Mouse (Mus musculus) liver, embryonic 12.5 days (tissue): ENCODE measurements around the gene Map4k5. TPM values are rescaled to one million over a fixed set of nuclear protein-coding genes. Genes with fewer than 3 reads are reported as not detected.

ENCODE experiments used
- ATAC-seq: fragments of 200-750 bp; cut with Nextera tagmentation; 2 replicates; pipeline ENCODE4 v1.8.0; 2017; ENCODE audit warnings: moderate number of reproducible peaks, mild to moderate bottlenecking, moderate library complexity
- H3K27ac ChIP-seq: fragments of 300-500 bp; sonication (generic); 2 replicates; pipeline ENCODE4 v1.5.1; 2016; ENCODE audit warnings: mild to moderate bottlenecking
- H3K27me3 ChIP-seq: fragments of 300-500 bp; sonication (generic); replicated peaks from 2 replicates; pipeline ENCODE4 v1.6.1; 2016; ENCODE audit warnings: mild to moderate bottlenecking, moderate library complexity
- H3K36me3 ChIP-seq: fragments of 300-500 bp; sonication (generic); 2 replicates; pipeline ENCODE4 v1.6.1; 2016; ENCODE audit warnings: mild to moderate bottlenecking, moderate library complexity
- H3K4me1 ChIP-seq: fragments of 300-500 bp; sonication (generic); 2 replicates; pipeline ENCODE4 v1.6.1; 2016
- H3K4me2 ChIP-seq: fragments of 300-500 bp; sonication (generic); 2 replicates; pipeline ENCODE4 v1.6.1; 2016; ENCODE audit warnings: mild to moderate bottlenecking, moderate library complexity
- H3K4me3 ChIP-seq: fragments of 300-500 bp; sonication (generic); 2 replicates; pipeline ENCODE4 v1.5.1; 2016; ENCODE audit warnings: mild to moderate bottlenecking, moderate library complexity
- H3K9ac ChIP-seq: fragments of 300-500 bp; sonication (generic); 2 replicates; pipeline ENCODE4 v1.6.1; 2016; ENCODE audit warnings: mild to moderate bottlenecking, moderate library complexity
- H3K9me3 ChIP-seq: fragments of 300-500 bp; sonication (generic); replicated peaks from 2 replicates; pipeline ENCODE4 v1.6.1; 2016; ENCODE audit warnings: mild to moderate bottlenecking, moderate library complexity
- WGBS: fragments of 180-500 bp; shearing (Covaris S2); methylation state at CpG from one replicate; pipeline ENCODE4 v1.1.7; 2016; ENCODE audit not compliant: insufficient replicate concordance; 5-methylcytosine and 5-hydroxymethylcytosine counted together
- polyA plus RNA-seq: library from polyadenylated mRNA; unstranded; fragments of >200 nt; fragmentation: Nextera tagmentation; extraction: Ambion mirVana; gene quantifications from 2 replicates; pipeline ENCODE4 v1.2.1, GENCODE M21; 2016

Map4k5 gene
- polyA plus RNA-seq, 1 experiment from 2014 or later, result 31.8 TPM

DNA sequence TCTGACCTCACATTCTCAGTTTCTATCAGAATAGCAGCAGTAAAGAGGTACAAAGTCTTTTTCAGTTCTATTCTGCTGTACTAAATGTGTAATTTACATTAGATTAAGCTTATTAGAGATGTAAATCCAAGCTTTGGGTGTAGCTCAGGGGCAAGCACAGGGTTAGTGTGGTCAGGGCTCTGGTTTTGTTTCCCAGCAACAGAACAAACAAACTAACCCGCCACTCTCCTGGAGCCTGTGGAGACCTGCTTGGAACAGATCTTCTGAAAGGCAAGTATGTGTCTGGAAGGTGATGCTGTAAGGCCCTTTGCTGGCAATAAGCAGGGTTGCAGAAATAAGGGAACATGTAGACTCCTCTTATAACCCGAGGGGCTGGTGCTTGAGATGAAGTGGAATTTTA, 64.8 kb downstream of the Map4k5 start:
- no peak overlapping the region for H3K9ac ChIP-seq
- H3K27me3 ChIP-seq, result no peaks in the 10 kb centered on the region
- no peaks in the 10 kb centered on the region for H3K9me3 ChIP-seq
- no peaks in the 10 kb centered on the region for H3K4me1 ChIP-seq
- no peak overlapping the region for H3K27ac ChIP-seq
- 70% methylated on average over 2 of the region's 2 CpGs for WGBS
- H3K4me2 ChIP-seq, result no peak overlapping the region
- peaks cover 79% of the 10 kb centered on the region for H3K36me3 ChIP-seq
- no peak overlapping the region for H3K4me3 ChIP-seq
- ATAC-seq, result no peak

GRCm38 (mm10) chr12:69824881-69825597, 68.0 kb downstream of the Map4k5 start:
- 88% methylated on average over 9 of the region's 9 CpGs for WGBS
- Histone ChIP-seq H3K36me3 (peaks cover 90% of the 10 kb centered on the region), H3K27ac (no peak overlapping the region), H3K9ac (no peak overlapping the region), H3K27me3 (no peaks in the 10 kb centered on the region), H3K4me2 (no peak overlapping the region), H3K4me3 (no peak overlapping the region), H3K4me1 (no peaks in the 10 kb centered on the region), H3K9me3 (no peaks in the 10 kb centered on the region)
- ATAC-seq, result no peak

DNA sequence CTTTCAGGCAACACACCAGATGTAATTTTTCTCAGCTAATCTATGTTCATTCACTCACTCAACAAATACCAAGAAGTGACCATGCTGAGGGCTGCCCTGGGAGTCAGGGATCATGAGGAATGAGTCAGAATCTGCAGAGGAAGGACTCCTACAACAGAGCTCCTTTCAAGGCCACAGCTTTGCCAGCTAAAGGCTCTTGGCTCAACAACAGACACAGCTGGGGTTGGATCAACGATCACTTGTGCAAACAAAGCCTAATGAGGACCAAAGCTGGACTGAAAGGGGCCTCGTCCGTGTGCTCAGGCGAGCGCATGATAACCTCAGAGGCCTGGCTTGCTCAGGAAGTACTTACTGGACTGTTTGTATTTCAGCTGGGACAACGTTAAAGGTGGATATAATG, 78.7 kb downstream of the Map4k5 start:
- 73% methylated on average over 6 of the region's 6 CpGs for WGBS
- no peak overlapping the region for H3K9ac ChIP-seq
- no peaks in the 10 kb centered on the region for H3K27me3 ChIP-seq
- no peaks in the 10 kb centered on the region for H3K9me3 ChIP-seq
- H3K4me1 ChIP-seq, result peaks cover 8% of the 10 kb centered on the region; the same call in 1 of the 2 replicates
- H3K4me2 ChIP-seq, result no peak overlapping the region
- peaks cover 91% of the 10 kb centered on the region for H3K36me3 ChIP-seq
- no peak overlapping the region for H3K4me3 ChIP-seq
- ATAC-seq, result 0 out of 2 replicates have a peak, but pooled peaks have one; percentile 21
- H3K27ac ChIP-seq, result peak overlapping the region; percentile 22; the same call in 1 of the 2 replicates

DNA sequence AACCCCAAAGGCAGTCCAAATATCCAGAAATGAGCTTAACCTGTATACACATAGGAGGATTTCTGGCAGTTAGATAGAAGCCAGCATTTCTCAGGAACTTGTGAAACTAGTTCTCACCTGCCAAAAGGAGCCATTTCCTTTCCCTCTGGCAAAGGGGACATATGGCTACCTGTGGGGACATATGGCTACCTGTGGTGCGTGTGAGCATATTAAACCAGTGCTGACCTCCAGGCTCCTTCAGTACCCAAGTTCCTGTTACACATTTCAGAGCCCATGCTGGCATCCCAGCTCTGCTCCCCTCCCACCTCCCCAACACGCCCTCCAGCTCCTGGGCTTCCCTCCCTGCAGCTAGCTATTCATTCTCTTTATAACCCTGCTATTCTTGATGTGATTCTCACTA, 79.4 kb downstream of the Map4k5 start:
- WGBS, result 82% methylated on average over 2 of the region's 2 CpGs
- Histone ChIP-seq H3K9ac (no peak overlapping the region), H3K4me1 (peaks cover 8% of the 10 kb centered on the region; the same call in 1 of the 2 replicates), H3K27ac (no peak overlapping the region), H3K36me3 (peaks cover 91% of the 10 kb centered on the region), H3K27me3 (no peaks in the 10 kb centered on the region), H3K4me2 (no peak overlapping the region), H3K9me3 (no peaks in the 10 kb centered on the region), H3K4me3 (no peak overlapping the region)
- no peak for ATAC-seq

DNA sequence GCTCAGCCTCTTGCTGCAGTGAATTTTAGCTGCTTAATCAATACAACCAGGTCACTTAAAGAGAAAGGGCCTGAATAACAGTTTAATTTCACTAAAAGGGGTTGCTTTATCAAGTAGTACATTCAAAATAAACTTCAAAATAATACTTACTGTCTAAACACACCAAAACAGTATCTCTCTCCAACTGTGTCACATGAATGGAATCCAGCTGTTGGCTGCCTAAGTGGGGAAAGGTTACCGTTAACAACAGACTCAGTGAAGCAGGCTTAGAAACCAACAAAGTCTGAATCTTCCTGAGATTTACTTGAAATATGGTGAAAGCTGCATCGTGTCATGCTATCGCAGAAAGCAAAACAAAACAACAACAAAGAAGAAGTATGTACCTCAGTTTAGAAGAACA, 80.0 kb downstream of the Map4k5 start:
- H3K9ac ChIP-seq, result no peak overlapping the region
- no peaks in the 10 kb centered on the region for H3K9me3 ChIP-seq
- H3K27ac ChIP-seq, result no peak overlapping the region
- H3K4me3 ChIP-seq, result no peak overlapping the region
- 81% methylated on average over 3 of the region's 3 CpGs for WGBS
- no peak for ATAC-seq
- no peak overlapping the region for H3K4me2 ChIP-seq
- peaks cover 91% of the 10 kb centered on the region for H3K36me3 ChIP-seq
- H3K4me1 ChIP-seq, result peaks cover 8% of the 10 kb centered on the region; the same call in 1 of the 2 replicates
- no peaks in the 10 kb centered on the region for H3K27me3 ChIP-seq

GRCm38 (mm10) chr12:69811976-69812375, 81.0 kb downstream of the Map4k5 start:
- Histone ChIP-seq H3K27ac (no peak overlapping the region), H3K4me1 (peaks cover 8% of the 10 kb centered on the region; the same call in 1 of the 2 replicates), H3K36me3 (peaks cover 91% of the 10 kb centered on the region), H3K4me3 (no peak overlapping the region), H3K27me3 (no peaks in the 10 kb centered on the region), H3K4me2 (no peak overlapping the region), H3K9ac (no peak overlapping the region), H3K9me3 (no peaks in the 10 kb centered on the region)
- 70% methylated on average over 1 of the region's 1 CpGs for WGBS
- no peak for ATAC-seq

- H3K4me2 ChIP-seq, result no peak overlapping the region
- no peaks in the 10 kb centered on the region for H3K9me3 ChIP-seq
- no peaks in the 10 kb centered on the region for H3K27me3 ChIP-seq
- WGBS, result 75% methylated on average over 3 of the region's 3 CpGs
- ATAC-seq, result no peak
- H3K4me3 ChIP-seq, result no peak overlapping the region
- H3K9ac ChIP-seq, result no peak overlapping the region
- peaks cover 3% of the 10 kb centered on the region; the same call in 1 of the 2 replicates for H3K4me1 ChIP-seq
- H3K27ac ChIP-seq, result no peak overlapping the region
- H3K36me3 ChIP-seq, result peaks cover 89% of the 10 kb centered on the region
Observed at GRCm38 (mm10) chr12:69809439-69809838, 83.6 kb downstream of the Map4k5 start.

DNA sequence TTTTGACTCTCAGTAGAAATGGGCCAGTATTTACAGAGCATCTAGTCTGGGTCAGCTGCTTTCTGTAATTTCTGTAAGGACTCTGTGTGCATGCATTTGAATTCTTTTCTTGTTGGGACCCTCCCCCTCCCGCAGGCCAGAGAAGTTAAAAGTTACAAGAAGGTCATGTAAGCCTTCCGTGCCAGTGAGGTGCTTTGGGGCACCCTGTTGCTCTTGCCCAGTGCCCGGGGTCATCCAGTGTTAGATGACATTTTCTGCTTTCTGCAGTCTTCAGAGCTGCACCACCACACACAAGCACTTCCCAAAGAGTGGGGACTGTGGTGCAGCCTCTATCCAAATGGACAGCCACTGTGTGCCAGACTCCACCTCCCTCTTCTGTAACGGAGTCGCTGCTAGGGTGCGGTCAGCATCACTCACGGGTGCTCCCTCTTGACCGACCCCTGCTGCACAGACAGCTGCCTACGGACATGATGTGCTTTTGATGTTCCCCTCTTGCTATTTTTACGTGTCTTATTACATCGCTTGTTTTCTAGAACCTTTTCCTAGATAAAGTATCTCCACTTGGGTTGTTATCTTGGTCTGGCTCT, 85.5 kb downstream of the Map4k5 start:
- 83% methylated on average over 11 of the region's 11 CpGs for whole genome bisulfite sequencing
- Histone ChIP-seq H3K27ac (no peak overlapping the region), H3K4me2 (no peak overlapping the region), H3K27me3 (no peaks in the 10 kb centered on the region), H3K9ac (no peak overlapping the region), H3K36me3 (peaks cover 86% of the 10 kb centered on the region), H3K9me3 (no peaks in the 10 kb centered on the region), H3K4me3 (no peak overlapping the region), H3K4me1 (no peaks in the 10 kb centered on the region)
- ATAC-seq, result no peak

DNA sequence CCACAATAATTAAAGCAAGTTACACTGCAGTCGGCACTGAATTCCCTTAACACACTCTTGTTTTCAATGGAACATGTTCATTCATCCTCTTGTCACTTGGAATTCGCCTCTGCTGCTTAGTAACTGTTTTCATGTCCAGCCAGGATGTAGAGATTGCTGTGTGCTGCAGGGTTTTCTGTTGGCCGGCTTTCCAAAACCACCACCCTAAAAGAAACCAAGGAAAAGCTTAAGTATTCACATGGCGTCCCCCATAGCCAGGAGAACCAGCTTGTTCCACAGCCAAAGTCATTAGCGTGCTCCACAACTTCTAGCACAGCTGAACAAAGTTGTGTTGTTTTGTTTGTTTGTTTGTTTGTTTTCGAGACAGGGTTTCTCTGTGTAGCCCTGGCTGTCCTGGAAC, 87.9 kb downstream of the Map4k5 start:
- H3K4me2 ChIP-seq, result no peak overlapping the region
- no peak for ATAC-seq
- H3K4me1 ChIP-seq, result no peaks in the 10 kb centered on the region
- H3K4me3 ChIP-seq, result no peak overlapping the region
- no peak overlapping the region for H3K27ac ChIP-seq
- peaks cover 75% of the 10 kb centered on the region for H3K36me3 ChIP-seq
- no peaks in the 10 kb centered on the region for H3K9me3 ChIP-seq
- no peak overlapping the region for H3K9ac ChIP-seq
- no peaks in the 10 kb centered on the region for H3K27me3 ChIP-seq
- 86% methylated on average over 6 of the region's 6 CpGs for WGBS

DNA sequence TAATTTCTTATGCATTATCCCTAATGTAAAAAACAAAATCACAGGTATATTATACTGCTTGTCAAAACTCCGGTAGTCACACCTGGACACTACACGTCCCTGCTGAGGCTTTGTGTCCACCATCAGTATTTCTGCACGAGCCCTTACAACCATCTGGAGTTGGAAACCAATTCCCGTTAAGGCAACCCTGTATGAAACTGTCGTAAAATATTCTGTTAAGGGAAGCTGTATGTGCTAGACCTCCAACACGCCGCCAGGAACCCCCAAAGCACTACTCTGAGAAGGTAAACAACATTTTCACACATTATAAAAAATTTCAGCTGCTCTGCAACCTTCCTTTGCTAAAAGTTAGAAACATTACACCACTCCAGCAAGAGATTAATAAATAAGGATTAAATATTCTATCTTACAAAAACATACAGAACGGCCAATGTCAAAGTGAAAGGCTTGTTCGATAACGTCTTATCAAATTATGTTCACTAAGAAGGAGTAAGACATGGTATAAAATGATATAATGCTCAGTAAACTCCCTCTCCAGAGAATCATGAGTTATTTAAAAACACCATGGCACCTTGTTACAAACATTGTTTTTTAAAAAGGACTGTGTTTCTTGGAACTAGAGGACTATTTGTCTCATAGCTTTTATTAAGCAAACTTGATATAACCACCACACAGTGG, 88.5 kb downstream of the Map4k5 start:
- Histone ChIP-seq H3K27me3 (no peaks in the 10 kb centered on the region), H3K4me2 (no peak overlapping the region), H3K9me3 (no peaks in the 10 kb centered on the region), H3K4me1 (no peaks in the 10 kb centered on the region), H3K9ac (no peak overlapping the region), H3K27ac (no peak overlapping the region), H3K36me3 (peaks cover 70% of the 10 kb centered on the region), H3K4me3 (no peak overlapping the region)
- WGBS, result 88% methylated on average over 10 of the region's 10 CpGs
- ATAC-seq, result no peak

DNA sequence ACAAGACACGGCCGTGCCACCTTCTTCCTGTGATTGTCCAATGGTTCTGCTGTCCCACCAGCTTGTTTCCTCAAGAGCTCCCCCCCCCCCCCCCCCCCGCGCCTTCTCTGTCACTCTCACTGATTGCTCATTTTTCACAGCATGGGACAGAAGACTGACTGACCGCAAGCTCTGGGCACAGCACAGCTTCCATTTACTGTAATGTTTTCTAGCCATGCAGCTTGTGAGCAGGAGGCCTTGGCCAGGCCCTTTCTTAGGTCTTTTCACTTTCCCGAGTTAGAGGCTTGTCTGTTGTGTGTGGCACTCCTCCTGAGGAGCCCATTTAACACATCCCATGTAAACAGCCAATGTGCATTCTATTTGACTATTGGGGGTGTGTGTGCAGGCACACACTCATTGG, 89.8 kb downstream of the Map4k5 start:
- H3K27ac ChIP-seq, result no peak overlapping the region
- H3K36me3 ChIP-seq, result peaks cover 57% of the 10 kb centered on the region
- WGBS, result 82% methylated on average over 5 of the region's 6 CpGs
- H3K4me3 ChIP-seq, result no peak overlapping the region
- no peak overlapping the region for H3K9ac ChIP-seq
- no peak overlapping the region for H3K4me2 ChIP-seq
- H3K9me3 ChIP-seq, result no peaks in the 10 kb centered on the region
- no peaks in the 10 kb centered on the region for H3K27me3 ChIP-seq
- H3K4me1 ChIP-seq, result no peaks in the 10 kb centered on the region
- no peak for ATAC-seq

DNA sequence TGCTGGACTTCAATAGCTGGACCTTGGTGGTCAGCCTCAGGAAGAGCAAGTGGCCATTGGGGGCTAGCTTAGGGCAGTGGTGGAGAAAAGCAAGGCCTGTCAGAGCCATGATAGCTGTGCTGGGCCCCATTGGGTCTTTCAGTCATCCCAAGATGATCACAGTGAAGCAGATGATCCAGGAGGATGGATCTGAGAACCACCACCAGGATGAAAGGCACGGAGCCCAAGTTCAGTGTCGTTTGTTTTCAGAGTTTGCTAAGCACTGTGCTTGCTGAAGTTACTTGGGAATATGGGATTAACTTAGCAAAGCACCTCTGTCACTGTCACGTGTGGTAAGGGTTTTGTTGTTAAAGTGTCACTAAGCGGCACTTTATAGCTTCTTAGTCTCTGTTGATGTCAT, 92.4 kb downstream of the Map4k5 start:
- Histone ChIP-seq H3K9ac (no peak overlapping the region), H3K9me3 (no peaks in the 10 kb centered on the region), H3K36me3 (peaks cover 31% of the 10 kb centered on the region), H3K27me3 (no peaks in the 10 kb centered on the region), H3K4me3 (no peak overlapping the region), H3K4me1 (no peaks in the 10 kb centered on the region), H3K4me2 (no peak overlapping the region), H3K27ac (no peak overlapping the region)
- ATAC-seq, result no peak
- 87% methylated on average over 4 of the region's 4 CpGs for whole genome bisulfite sequencing
